Mouse (Mus musculus) myocyte (in vitro differentiated cells): ENCODE data around the gene Alkbh6. TPM values are rescaled to one million over a fixed set of nuclear protein-coding genes. Genes with fewer than 3 reads are reported as not detected.

ENCODE experiments used
- H3K27me3 ChIP-seq: one replicate; pipeline ENCODE4 v1.6.1; 2011; ENCODE audit not compliant: control insufficient read depth, insufficient read depth, insufficient read length
- H3K36me3 ChIP-seq: one replicate; pipeline ENCODE4 v1.6.1; 2011; ENCODE audit not compliant: control insufficient read depth, insufficient read depth
- H3K4me2 ChIP-seq: one replicate; pipeline ENCODE4 v1.6.1; 2011; ENCODE audit warnings: low read depth, control low read depth
- H3K4me3 ChIP-seq: one replicate; pipeline ENCODE4 v1.5.1; 2011; ENCODE audit warnings: mild to moderate bottlenecking, control low read depth, moderate library complexity
- H3K79me2 ChIP-seq: one replicate; pipeline ENCODE4 v1.6.1; 2011; ENCODE audit not compliant: control insufficient read depth, insufficient read depth
- H3ac ChIP-seq: one replicate; pipeline ENCODE4 v1.6.1; 2011; ENCODE audit not compliant: control insufficient read depth, insufficient read length
- CEBPB ChIP-seq: IDR thresholded peaks from 2 replicates; pipeline ENCODE4 v1.6.1; 2011; ENCODE audit warnings: mild to moderate bottlenecking, moderate library complexity; ENCODE audit not compliant: poor library complexity, insufficient read depth, severe bottlenecking
- E2F4 ChIP-seq: IDR thresholded peaks from one replicate; pipeline ENCODE4 v1.6.1; 2011; ENCODE audit warnings: mild to moderate bottlenecking, control low read depth, moderate library complexity; ENCODE audit not compliant: insufficient read depth
- MAX ChIP-seq: IDR thresholded peaks from one replicate; pipeline ENCODE4 v1.6.1; 2011; ENCODE audit warnings: low read depth, mild to moderate bottlenecking, control low read depth
- MYOD1 ChIP-seq, 3 experiments: IDR thresholded peaks; one replicate each; pipeline ENCODE4 v1.6.1; 2011; ENCODE audit warnings: control low read depth in 2 of 3, low read depth in 2 of 3, mild to moderate bottlenecking in 2 of 3, moderate library complexity in 1 of 3; ENCODE audit not compliant: insufficient read length in 2 of 3, control insufficient read depth in 1 of 3
- MYOG ChIP-seq, 3 experiments: IDR thresholded peaks; one replicate each; pipeline ENCODE4 v1.6.1; 2011; ENCODE audit warnings: control low read depth in 2 of 3, low read depth in 2 of 3, mild to moderate bottlenecking in 2 of 3; ENCODE audit not compliant: insufficient read length in 2 of 3, control insufficient read depth in 1 of 3, insufficient read depth in 1 of 3
- POLR2A ChIP-seq: IDR thresholded peaks from one replicate; pipeline ENCODE4 v1.6.1; 2011; ENCODE audit warnings: low read depth, mild to moderate bottlenecking, control low read depth, moderate library complexity; ENCODE audit not compliant: insufficient read length
- POLR2AphosphoS2 ChIP-seq: IDR thresholded peaks from one replicate; pipeline ENCODE4 v1.6.1; 2011; ENCODE audit warnings: low read depth, control low read depth; ENCODE audit not compliant: insufficient read length
- REST ChIP-seq: IDR thresholded peaks from one replicate; pipeline ENCODE4 v1.6.1; 2011; ENCODE audit warnings: mild to moderate bottlenecking, control low read depth, moderate library complexity; ENCODE audit not compliant: insufficient read depth, insufficient read length
- SRF ChIP-seq: IDR thresholded peaks from one replicate; pipeline ENCODE4 v1.6.1; 2011; ENCODE audit warnings: low read depth; ENCODE audit not compliant: control insufficient read depth, insufficient read length
- TCF12 ChIP-seq: IDR thresholded peaks from one replicate; pipeline ENCODE4 v1.6.1; 2011; ENCODE audit warnings: mild to moderate bottlenecking, control low read depth; ENCODE audit not compliant: poor library complexity, insufficient read depth, severe bottlenecking
- TCF3 ChIP-seq: IDR thresholded peaks from one replicate; pipeline ENCODE4 v1.6.1; 2011; ENCODE audit warnings: low read depth, control low read depth; ENCODE audit not compliant: insufficient read length
- USF1 ChIP-seq: IDR thresholded peaks from one replicate; pipeline ENCODE4 v1.6.1; 2011; ENCODE audit warnings: low read depth, mild to moderate bottlenecking, control low read depth, moderate library complexity
- polyA plus RNA-seq: library from polyadenylated mRNA; unstranded; fragments of >200 nt; fragmentation: generic; extraction: Trizol; gene quantifications from one replicate; pipeline ENCODE4 v1.2.1, GENCODE M21; 2012; ENCODE audit warnings: missing spikeins

Gene Alkbh6
- polyA plus RNA-seq, 1 experiment: 33.9 TPM

- no peaks in the 10 kb centered on the region for H3K79me2 ChIP-seq
- H3K4me2 ChIP-seq: no peak overlapping the region
- no peak overlapping the region for H3ac ChIP-seq
- TF ChIP-seq USF1 (no peak), MYOG (IDR thresholded peaks at IDR 0.05; ENCODE audit: control insufficient read depth in 1 of 3, insufficient read depth in 1 of 3, insufficient read length in 2 of 3, low read depth in 2 of 3) (no peak), TCF3 (no peak), SRF (no peak), POLR2AphosphoS2 (no peak), E2F4 (no peak), MYOD1 (IDR thresholded peaks at IDR 0.05; ENCODE audit: control insufficient read depth in 1 of 3, insufficient read length in 2 of 3, low read depth in 2 of 3) (no peak), REST (no peak)
- H3K36me3 ChIP-seq: no peaks in the 10 kb centered on the region
- H3K27me3 ChIP-seq: no peaks in the 10 kb centered on the region
- H3K4me3 ChIP-seq: no peak overlapping the region
Observed at GRCm38 (mm10) chr7:30297266-30297665, 11.3 kb upstream of the Alkbh6 start.

GRCm38 (mm10) chr7:30300914-30301313, 7.6 kb upstream of the Alkbh6 start:
- no peak overlapping the region for H3ac ChIP-seq
- H3K36me3 ChIP-seq: no peaks in the 10 kb centered on the region
- no peaks in the 10 kb centered on the region for H3K79me2 ChIP-seq
- no peaks in the 10 kb centered on the region for H3K27me3 ChIP-seq
- no peak overlapping the region for H3K4me2 ChIP-seq
- TF ChIP-seq REST: no peak
- no peak for TF ChIP-seq MYOD1 (IDR thresholded peaks at IDR 0.05; ENCODE audit: control insufficient read depth in 1 of 3, insufficient read length in 2 of 3, low read depth in 2 of 3)
- TF ChIP-seq E2F4: no peak
- no peak for TF ChIP-seq USF1
- no peak for TF ChIP-seq POLR2AphosphoS2
- TF ChIP-seq POLR2A: no peak
- no peak for TF ChIP-seq SRF
- TF ChIP-seq TCF3: no peak
- TF ChIP-seq TCF12: no peak
- no peak overlapping the region for H3K4me3 ChIP-seq

- H3K4me2 ChIP-seq: no peak overlapping the region
- H3K36me3 ChIP-seq: no peaks in the 10 kb centered on the region
- H3K4me3 ChIP-seq: no peak overlapping the region
- no peak for TF ChIP-seq MAX
- TF ChIP-seq POLR2AphosphoS2: no peak
- H3ac ChIP-seq: no peak overlapping the region
- H3K79me2 ChIP-seq: no peaks in the 10 kb centered on the region
- no peaks in the 10 kb centered on the region for H3K27me3 ChIP-seq
Observed at GRCm38 (mm10) chr7:30306083-30306779, 2.3 kb upstream of the Alkbh6 start.

GRCm38 (mm10) chr7:30309395-30310129, 1.0 kb downstream of the Alkbh6 start:
- no peaks in the 10 kb centered on the region for H3K36me3 ChIP-seq
- H3K4me2 ChIP-seq: peak overlapping the region; percentile 83
- no peaks in the 10 kb centered on the region for H3K79me2 ChIP-seq
- no peak overlapping the region for H3ac ChIP-seq
- peak overlapping the region; percentile 59 for H3K4me3 ChIP-seq
- H3K27me3 ChIP-seq: no peaks in the 10 kb centered on the region
- no peak for TF ChIP-seq POLR2A

GRCm38 (mm10) chr7:30310136-30310535, 1.6 kb downstream of the Alkbh6 start:
- Histone ChIP-seq H3K4me2 (no peak overlapping the region), H3ac (no peak overlapping the region), H3K4me3 (no peak overlapping the region), H3K36me3 (no peaks in the 10 kb centered on the region), H3K79me2 (no peaks in the 10 kb centered on the region), H3K27me3 (no peaks in the 10 kb centered on the region)
- TF ChIP-seq MYOG (IDR thresholded peaks at IDR 0.05; ENCODE audit: control insufficient read depth in 1 of 3, insufficient read depth in 1 of 3, insufficient read length in 2 of 3, low read depth in 2 of 3): no peak
- no peak for TF ChIP-seq POLR2A
- no peak for TF ChIP-seq CEBPB
- TF ChIP-seq MAX: no peak
- TF ChIP-seq REST: no peak
- no peak for TF ChIP-seq SRF
- TF ChIP-seq TCF3: no peak
- no peak for TF ChIP-seq USF1
- no peak for TF ChIP-seq POLR2AphosphoS2
- no peak for TF ChIP-seq TCF12
- TF ChIP-seq MYOD1 (IDR thresholded peaks at IDR 0.05; ENCODE audit: control insufficient read depth in 1 of 3, insufficient read length in 2 of 3, low read depth in 2 of 3): no peak
- no peak for TF ChIP-seq E2F4
